Mouse (Mus musculus) cerebellum, postnatal 14 days (tissue): ENCODE data around the gene Fut4.
"Not testable (repeated sequence)": the region's sequence is repeated elsewhere in the genome, so short reads cannot be mapped to it uniquely, and the experiment has no call there.

Experiments used
- DNase-seq, 2 experiments: peaks; one replicate each; pipeline ENCODE4 v3.0.0; 2021; ENCODE audit warnings: mixed read lengths in 2 of 2

The Fut4 gene

DNA sequence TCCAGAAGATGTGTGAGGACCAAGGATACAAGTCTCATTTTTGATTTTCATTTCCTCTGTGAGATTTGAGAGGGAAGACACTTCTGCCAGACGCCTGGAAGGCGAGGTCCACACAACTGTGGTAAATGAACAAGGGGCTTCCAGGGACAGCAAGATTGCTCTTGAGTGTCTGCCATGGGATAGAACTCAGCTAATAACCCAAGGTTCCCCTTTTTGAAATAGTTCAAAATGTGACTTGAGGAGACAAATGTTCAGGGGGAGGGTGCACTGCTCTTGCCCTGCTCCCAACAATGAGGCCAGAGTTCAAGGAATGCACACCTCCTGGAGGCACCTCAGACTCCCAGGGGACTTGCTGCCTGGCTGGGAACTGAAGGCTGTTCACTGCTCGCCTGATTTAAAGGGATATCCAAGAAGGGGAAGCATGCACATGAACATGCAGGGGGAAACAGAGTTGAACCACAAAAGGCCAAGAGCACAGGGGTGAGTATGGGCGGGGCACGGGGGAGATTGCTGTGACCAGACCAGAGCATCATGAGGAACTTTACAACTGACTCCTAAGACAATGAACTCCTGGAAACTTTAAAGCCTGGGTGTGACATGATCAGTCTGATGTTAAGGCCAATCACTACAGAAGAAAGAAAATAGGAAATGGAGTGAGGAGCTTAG, 27.3 kb downstream of the Fut4 start:
- DNase-seq, result no peak

DNA sequence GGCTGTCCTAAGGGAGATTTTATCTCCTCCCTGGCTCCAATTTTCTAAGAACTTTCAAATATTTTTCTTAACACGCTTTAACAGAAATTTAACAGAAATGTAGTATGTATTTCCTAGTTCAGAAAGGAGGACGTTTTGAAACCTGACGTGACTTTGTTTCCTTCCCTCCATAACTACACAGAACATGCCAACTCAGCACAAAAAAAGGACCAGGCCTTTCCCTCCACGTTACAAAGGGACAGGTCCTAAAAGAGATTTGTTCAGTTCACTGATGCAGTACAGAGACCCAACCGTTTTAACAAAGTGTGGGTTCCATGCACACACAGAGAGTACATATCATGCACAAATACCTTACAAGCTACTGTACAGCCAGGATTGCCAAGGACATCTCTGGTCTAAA, 30.6 kb downstream of the Fut4 start:
- DNase-seq, result no peak

DNA sequence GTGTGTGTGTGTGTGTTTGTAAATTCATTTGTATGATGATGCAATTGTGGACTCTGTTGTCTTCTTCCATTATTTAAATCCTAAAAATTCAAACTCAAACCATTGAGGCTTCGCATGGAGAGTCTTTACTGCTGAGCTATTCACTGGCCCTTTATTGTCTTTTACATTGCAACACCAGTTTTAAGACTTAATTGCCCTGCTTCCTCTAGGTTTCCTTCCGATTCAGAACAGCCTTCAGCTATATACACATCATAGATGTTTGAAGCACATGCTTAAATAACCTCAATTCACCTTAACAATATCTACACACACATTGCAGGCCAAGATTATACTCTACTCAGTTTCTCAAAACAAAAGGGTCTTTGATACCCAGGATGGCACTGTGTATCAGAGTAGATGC, 31.8 kb downstream of the Fut4 start:
- no peak for DNase-seq

DNA sequence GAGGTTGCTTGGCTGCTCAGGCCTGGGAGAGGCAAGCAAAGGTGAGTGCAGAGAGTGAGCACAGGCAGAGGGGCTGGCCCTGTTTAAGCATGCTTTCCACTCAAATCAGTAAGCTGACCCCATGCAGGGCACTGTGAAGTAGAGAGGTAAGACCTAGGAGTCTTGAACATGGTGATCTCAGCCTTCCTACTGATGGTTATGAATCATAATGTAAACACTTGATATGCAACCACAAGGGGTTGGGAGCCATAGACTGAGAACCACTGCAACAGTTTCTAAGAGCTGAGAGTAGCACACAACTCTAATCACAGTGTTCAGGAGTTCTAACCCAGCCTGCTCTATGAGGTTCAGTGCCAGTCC, 33.9 kb downstream of the Fut4 start:
- DNase-seq, result no peak

DNA sequence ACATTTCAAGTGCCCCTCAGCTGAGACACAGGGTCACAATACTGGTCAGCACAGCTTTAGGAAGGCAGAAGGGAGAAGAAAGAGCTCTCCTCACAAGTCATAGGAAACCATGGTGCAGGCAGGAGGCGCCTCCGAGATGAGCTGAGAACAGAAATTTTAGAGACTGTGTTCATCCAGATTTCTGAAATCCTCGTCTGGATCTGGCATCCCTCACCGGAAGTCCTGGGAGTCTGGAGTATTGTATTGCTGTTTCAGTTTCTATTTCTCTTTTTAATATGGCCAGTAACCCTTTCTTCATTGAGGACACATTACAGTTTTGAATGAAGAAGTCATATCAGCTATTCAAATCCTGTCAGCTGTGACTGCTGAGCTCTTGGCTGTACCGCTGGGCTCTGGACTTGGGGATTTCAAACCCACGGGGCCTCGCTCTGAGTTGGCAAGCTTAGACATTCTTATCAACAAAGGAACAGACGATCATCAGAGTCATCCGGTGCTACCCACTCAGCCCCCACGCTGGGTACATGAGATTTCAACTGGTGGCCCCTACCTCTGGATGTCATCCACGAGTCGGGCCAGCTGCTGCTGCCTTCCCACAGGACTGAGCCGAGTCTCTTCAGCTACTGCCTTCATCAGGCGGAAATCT, 34.4 kb downstream of the Fut4 start:
- DNase-seq, result peak; percentile 7 to 19

DNA sequence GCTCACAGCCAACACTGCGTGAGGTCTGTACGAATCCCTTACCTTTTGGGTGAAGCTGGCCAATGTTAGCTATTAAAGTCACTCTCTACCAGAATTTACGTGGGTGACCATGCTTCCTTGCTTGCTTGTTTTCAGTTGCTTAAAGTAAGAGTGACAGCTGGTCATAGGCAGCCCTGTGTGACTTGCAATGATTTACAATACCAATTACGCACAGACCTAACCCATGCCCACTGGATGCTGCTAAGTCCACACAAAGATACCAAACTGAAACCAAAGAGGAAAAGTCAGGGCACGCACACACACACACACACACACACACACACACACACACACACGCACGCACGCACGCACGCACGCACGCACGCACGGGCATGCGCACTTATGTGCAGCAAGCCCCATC, 36.9 kb downstream of the Fut4 start:
- no peak for DNase-seq

DNA sequence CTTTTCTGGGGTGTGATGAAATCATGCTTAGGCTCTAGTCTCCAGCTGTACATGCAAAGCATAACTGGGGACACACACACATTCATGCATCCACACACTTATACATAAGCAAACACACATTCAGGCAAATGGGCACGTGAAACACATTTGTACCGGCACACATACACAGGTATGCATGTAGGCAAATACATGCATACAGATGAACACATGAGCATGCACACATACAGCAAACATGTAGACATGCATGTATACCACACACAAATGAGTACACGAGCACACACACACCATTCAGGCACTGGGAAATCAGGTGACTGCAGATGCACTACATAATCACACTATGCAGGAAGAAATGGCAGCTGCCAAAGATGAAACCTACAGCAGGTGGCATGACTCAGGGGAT, 41.3 kb downstream of the Fut4 start:
- DNase-seq, result no peak

DNA sequence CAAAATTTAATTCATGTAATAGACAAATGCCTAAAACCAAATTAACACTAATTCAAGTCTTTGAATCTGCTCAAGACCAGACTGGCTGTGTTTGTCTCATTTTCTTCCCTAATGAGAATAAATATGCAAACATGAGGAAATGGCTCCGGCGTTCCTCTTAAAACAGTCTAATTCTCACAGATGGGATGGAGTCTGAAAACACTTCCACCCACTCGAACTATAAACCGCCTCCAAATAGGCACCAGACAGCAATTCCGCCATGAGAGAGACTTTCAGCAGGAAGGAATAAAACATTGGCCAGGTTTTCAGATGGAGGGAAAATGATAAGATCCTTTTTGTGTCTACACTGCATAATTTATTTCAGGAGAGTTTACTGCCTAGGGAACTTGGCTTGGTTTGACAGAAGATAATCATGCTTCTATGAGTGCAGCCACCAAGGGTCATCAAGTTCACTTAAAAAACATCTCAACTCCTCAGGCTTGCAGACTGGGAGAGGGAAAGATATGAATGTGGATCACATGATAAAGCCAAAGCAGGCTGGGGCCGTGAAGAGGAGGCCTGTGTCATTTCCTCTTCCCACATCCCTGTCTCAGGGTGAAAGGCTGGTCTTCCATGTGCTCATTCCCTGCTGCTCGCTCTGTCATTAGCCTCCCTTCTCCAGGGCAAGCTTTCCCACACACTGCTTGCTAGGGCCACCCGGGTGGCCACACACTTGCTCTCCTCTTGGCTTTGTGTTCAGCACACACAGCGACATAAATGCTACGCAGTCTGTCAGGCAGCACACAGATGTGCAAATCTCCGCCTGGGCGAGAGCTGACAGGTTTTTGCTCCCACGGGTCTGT, 46.7 kb downstream of the Fut4 start:
- no peak for DNase-seq

DNA sequence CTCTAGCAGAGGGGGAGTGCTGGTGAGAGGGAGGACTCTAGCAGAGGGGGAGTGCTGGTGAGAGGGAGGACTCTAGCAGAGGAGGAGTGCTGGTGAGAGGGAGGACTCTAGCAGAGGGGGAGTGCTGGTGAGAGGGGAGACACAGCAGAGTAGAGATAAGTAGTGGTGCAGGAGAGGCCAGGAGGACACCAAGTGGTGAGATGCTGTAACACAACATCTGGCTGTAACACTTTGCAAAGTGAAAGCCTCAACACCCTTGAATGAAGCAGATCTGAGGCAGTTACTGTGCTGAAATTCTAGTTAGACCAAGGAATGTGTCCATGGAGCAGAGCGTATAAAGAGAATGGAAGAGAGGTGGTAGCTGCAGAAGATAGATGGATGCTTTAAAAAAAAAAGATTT, 51.4 kb downstream of the Fut4 start:
- not testable (repeated sequence) for DNase-seq

DNA sequence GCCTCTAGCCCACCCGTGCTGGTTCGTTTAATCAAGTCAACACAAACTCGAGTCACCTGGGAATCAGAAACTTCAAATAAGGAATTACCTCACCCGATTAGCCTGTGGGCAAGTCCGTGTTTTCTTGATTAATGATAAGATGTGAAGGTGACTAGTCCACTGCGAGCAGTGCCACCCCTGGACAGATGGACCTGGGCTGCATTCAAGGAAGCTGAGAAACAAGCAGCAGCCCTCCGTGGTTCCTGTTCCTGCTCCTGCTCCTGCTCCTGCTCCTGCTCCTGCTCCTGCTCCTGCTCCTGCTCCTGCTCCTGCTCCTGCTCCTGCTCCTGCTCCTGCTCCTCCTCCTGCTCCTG, 52.9 kb downstream of the Fut4 start:
- no peak for DNase-seq

DNA sequence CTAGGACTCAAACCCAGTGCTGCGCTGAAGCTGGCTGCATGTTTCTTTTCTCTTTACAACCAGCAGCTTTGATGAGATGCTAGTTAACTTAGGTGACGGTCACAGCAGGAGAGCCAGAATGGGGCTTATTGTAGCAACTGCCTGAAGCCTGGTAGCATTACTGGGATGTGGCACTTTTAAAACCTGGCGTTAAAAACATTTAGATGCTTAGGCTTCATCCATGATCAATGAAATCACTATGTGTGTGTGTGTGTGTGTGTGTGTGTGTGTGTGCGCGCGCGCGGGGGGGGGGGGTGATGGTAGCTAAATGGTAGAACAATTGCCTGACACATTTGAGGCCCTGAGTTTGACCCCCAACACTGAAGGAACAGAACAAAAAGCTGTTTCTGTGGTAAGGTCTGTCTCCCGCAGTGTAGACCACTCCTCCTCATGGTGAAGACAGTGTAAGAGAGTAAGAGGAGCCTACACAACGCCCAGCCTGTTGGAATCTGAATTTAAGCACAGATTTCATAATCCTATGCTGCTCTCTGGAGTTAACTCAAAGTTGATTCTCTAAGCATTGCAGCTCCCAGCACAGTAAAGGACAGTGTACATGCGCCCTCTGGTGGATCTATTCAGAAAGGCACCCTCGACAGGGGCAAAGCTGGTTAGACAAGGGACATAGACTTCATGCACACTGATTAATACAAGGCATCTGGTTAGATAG, 53.5 kb downstream of the Fut4 start:
- DNase-seq, result peak; percentile 92 to 93
